Mouse (Mus musculus): Measurements from ENCODE around the gene Fbxl22. TPM values are rescaled to one million over a fixed set of nuclear protein-coding genes. Genes with fewer than 3 reads are reported as not detected.

Gene Fbxl22
- total RNA-seq (2023) = 1 to 10 TPM; 1.5 to 2.2 TPM

GRCm38 (mm10) chr9:66514256-66514770 is at the start of gene Fbxl22:
Gene Fbxl22, minus strand, starts transcription at chr9:66514593.

Other genes with a start within 250 kb of the Fbxl22 start
- gene Herc1, start 164.1 kb downstream of the Fbxl22 start, total RNA-seq (2023) = 10 to 100 TPM; 74.1 to 86.4 TPM
- gene Usp3, start 78.5 kb upstream of the Fbxl22 start, total RNA-seq (2023) = 10 to 100 TPM; 68.4 to 96.0 TPM
- gene Car12, start 199.1 kb upstream of the Fbxl22 start, total RNA-seq (2023) = under 1 TPM; 0.24 to 0.53 TPM